Mouse (Mus musculus): ENCODE results near the gene Prkab1.

The Prkab1 gene

GRCm38 (mm10) chr5:116017391-116017790 is 6.9 kb downstream of the Prkab1 start:
- DNase-seq = no peak

GRCm38 (mm10) chr5:116016542-116016941 is 7.8 kb downstream of the Prkab1 start:
- DNase-seq = no peak

GRCm38 (mm10) chr5:116014237-116014636 is 10.1 kb downstream of the Prkab1 start:
- no peak for DNase-seq

GRCm38 (mm10) chr5:116013821-116014220 is 10.5 kb downstream of the Prkab1 start:
- no peak for DNase-seq

- no peak for DNase-seq
Measured at GRCm38 (mm10) chr5:116012503-116012902, 11.8 kb downstream of the Prkab1 start.

- DNase-seq = no peak
Measured at GRCm38 (mm10) chr5:116011700-116012099, 12.6 kb downstream of the Prkab1 start.

- DNase-seq = no peak
Measured at GRCm38 (mm10) chr5:116009884-116010627, 14.3 kb downstream of the Prkab1 start.

GRCm38 (mm10) chr5:116009091-116009851 is 15.0 kb downstream of the Prkab1 start:
- DNase-seq = peak; percentile 24

GRCm38 (mm10) chr5:116007723-116008122 is 16.6 kb downstream of the Prkab1 start:
- DNase-seq = peak; percentile 43

GRCm38 (mm10) chr5:116006324-116007099 is 17.8 kb downstream of the Prkab1 start:
- DNase-seq = peak; percentile 37

- DNase-seq = no peak
Measured at GRCm38 (mm10) chr5:116004271-116004670, 20.0 kb downstream of the Prkab1 start.

- no peak for DNase-seq
Measured at GRCm38 (mm10) chr5:116003825-116004224, 20.5 kb downstream of the Prkab1 start.

- DNase-seq = no peak
Measured at GRCm38 (mm10) chr5:116003154-116003553, 21.2 kb downstream of the Prkab1 start.

GRCm38 (mm10) chr5:115997376-115997775 is 26.9 kb downstream of the Prkab1 start:
- DNase-seq = no peak

GRCm38 (mm10) chr5:115994101-115994500 is 30.2 kb downstream of the Prkab1 start:
- no peak for DNase-seq

- DNase-seq = no peak
Measured at GRCm38 (mm10) chr5:115991717-115992116, 32.6 kb downstream of the Prkab1 start.

- DNase-seq = no peak
Measured at GRCm38 (mm10) chr5:115987284-115987683, 37.0 kb downstream of the Prkab1 start.

GRCm38 (mm10) chr5:115985101-115985500 is 39.2 kb downstream of the Prkab1 start:
- DNase-seq = no peak

- no peak for DNase-seq
Measured at GRCm38 (mm10) chr5:115984392-115984791, 39.9 kb downstream of the Prkab1 start.

GRCm38 (mm10) chr5:115982671-115983373 is 41.5 kb downstream of the Prkab1 start:
- peak; percentile 70 for DNase-seq

- DNase-seq = no peak
Measured at GRCm38 (mm10) chr5:115980537-115980936, 43.8 kb downstream of the Prkab1 start.

- peak; percentile 32 for DNase-seq
Measured at GRCm38 (mm10) chr5:115979134-115979696, 45.1 kb downstream of the Prkab1 start.

Measured in kidney, adult 18-20 months (tissue).